Mouse (Mus musculus) CH12.LX (cell line): ENCODE measurements around the gene Mfap3l. TPM values are rescaled to one million over a fixed set of nuclear protein-coding genes. Genes with fewer than 3 reads are reported as not detected.

ENCODE experiments used
- DNase-seq: peaks from one replicate; pipeline ENCODE4 v3.0.0-alpha.2; 2013; ENCODE audit errors: extremely low read depth
- H3K27ac ChIP-seq: 2 replicates; pipeline ENCODE4 v1.5.1; 2012; ENCODE audit warnings: low read depth, mild to moderate bottlenecking, control low read depth, moderate library complexity; ENCODE audit not compliant: insufficient read depth
- H3K27me3 ChIP-seq: replicated peaks from 2 replicates; pipeline ENCODE3; 2012; ENCODE audit warnings: inconsistent platforms
- H3K36me3 ChIP-seq, 2 experiments: replicated peaks in 1 of 2; 2 replicates each; pipeline versions ENCODE3 to v1.6.1; 2012; ENCODE audit warnings: inconsistent platforms in 1 of 2, low read length in 1 of 2, mild to moderate bottlenecking in 1 of 2, mixed read lengths in 1 of 2, moderate library complexity in 1 of 2; ENCODE audit not compliant: control insufficient read depth in 1 of 2, insufficient read depth in 1 of 2
- H3K4me1 ChIP-seq, 2 experiments: 2 replicates each; pipeline ENCODE4 v1.6.1; 2012; ENCODE audit warnings: inconsistent platforms in 1 of 2, moderate library complexity in 1 of 2; ENCODE audit not compliant: insufficient read depth in 2 of 2, control insufficient read depth in 1 of 2
- H3K4me2 ChIP-seq: 2 replicates; pipeline ENCODE4 v1.6.1; 2012; ENCODE audit warnings: low read depth, mild to moderate bottlenecking, control low read depth; ENCODE audit not compliant: poor library complexity, insufficient read depth, severe bottlenecking
- H3K4me3 ChIP-seq, 3 experiments: fragments of 150-350 bp in 1 of 3; sonication (generic) in 1 of 3; replicated peaks in 1 of 3; 2 replicates each; pipeline versions ENCODE3 to v1.5.1; 2011 to 2012; ENCODE audit warnings: low read depth in 2 of 3, low read length in 2 of 3, mild to moderate bottlenecking in 2 of 3, moderate library complexity in 2 of 3, control low read depth in 1 of 3, improper control_type of control experiment in 1 of 3, inconsistent platforms in 1 of 3, mixed read lengths in 1 of 3; ENCODE audit not compliant: poor library complexity in 1 of 3
- H3K79me2 ChIP-seq: replicated peaks from 2 replicates; pipeline ENCODE4 v1.6.1; 2012; ENCODE audit warnings: mild to moderate bottlenecking, moderate library complexity; ENCODE audit not compliant: control insufficient read depth, poor library complexity, insufficient read depth, severe bottlenecking; ENCODE audit errors: extremely low read depth
- H3K9ac ChIP-seq: 2 replicates; pipeline ENCODE4 v1.6.1; 2012; ENCODE audit warnings: low read depth, mild to moderate bottlenecking, control low read depth, moderate library complexity; ENCODE audit not compliant: insufficient read depth
- H3K9me3 ChIP-seq: replicated peaks from 2 replicates; pipeline ENCODE3; 2012; ENCODE audit warnings: low read length, inconsistent platforms, mixed read lengths
- BHLHE40 ChIP-seq: IDR thresholded peaks from 2 replicates; pipeline ENCODE4 v1.6.1; 2011; ENCODE audit warnings: mild to moderate bottlenecking, low read depth, low read length, improper control_type of control experiment
- CHD2 ChIP-seq: IDR thresholded peaks from 2 replicates; pipeline ENCODE4 v1.6.1; 2011; ENCODE audit warnings: low read length, improper control_type of control experiment
- E2F4 ChIP-seq: IDR thresholded peaks from 2 replicates; pipeline ENCODE4 v1.6.1; 2011; ENCODE audit warnings: low read depth, low read length, improper control_type of control experiment; ENCODE audit not compliant: insufficient replicate concordance
- ELF1 ChIP-seq: IDR thresholded peaks from 2 replicates; pipeline ENCODE4 v1.6.1; 2014; ENCODE audit warnings: low read depth, mild to moderate bottlenecking, inconsistent platforms, low read length, improper control_type of control experiment
- EP300 ChIP-seq: IDR thresholded peaks from 2 replicates; pipeline ENCODE4 v1.6.1; 2011; ENCODE audit warnings: low read length, improper control_type of control experiment
- ETS1 ChIP-seq: conservative IDR thresholded peaks from 2 replicates; pipeline ENCODE4 v1.6.1; 2012; ENCODE audit warnings: low read depth, mild to moderate bottlenecking, inconsistent platforms, low read length, improper control_type of control experiment, moderate library complexity
- GABPA ChIP-seq: IDR thresholded peaks from 2 replicates; pipeline ENCODE4 v1.6.1; 2012; ENCODE audit warnings: low read depth, low read length, improper control_type of control experiment, inconsistent platforms; ENCODE audit not compliant: insufficient replicate concordance
- HCFC1 ChIP-seq: IDR thresholded peaks from 2 replicates; pipeline ENCODE4 v1.6.1; 2012; ENCODE audit warnings: low read depth, mild to moderate bottlenecking, inconsistent platforms, low read length, improper control_type of control experiment
- KAT2A ChIP-seq: IDR thresholded peaks from 2 replicates; pipeline ENCODE4 v1.6.1; 2012; ENCODE audit warnings: low read length, improper control_type of control experiment, inconsistent platforms; ENCODE audit not compliant: insufficient replicate concordance
- MAZ ChIP-seq: IDR thresholded peaks from 2 replicates; pipeline ENCODE4 v1.6.1; 2012; ENCODE audit warnings: low read depth, mild to moderate bottlenecking, inconsistent platforms, low read length, improper control_type of control experiment, moderate library complexity
- MEF2A ChIP-seq: IDR thresholded peaks from 2 replicates; pipeline ENCODE4 v1.6.1; 2014; ENCODE audit warnings: low read depth, mild to moderate bottlenecking, inconsistent platforms, low read length, improper control_type of control experiment, borderline replicate concordance
- NRF1 ChIP-seq: IDR thresholded peaks from 2 replicates; pipeline ENCODE4 v1.6.1; 2014; ENCODE audit warnings: low read depth, mild to moderate bottlenecking, inconsistent platforms, low read length, improper control_type of control experiment, moderate library complexity
- PAX5 ChIP-seq: IDR thresholded peaks from 2 replicates; pipeline ENCODE4 v1.6.1; 2012; ENCODE audit warnings: low read length, inconsistent platforms, mixed read lengths
- POLR2A ChIP-seq: IDR thresholded peaks from 2 replicates; pipeline ENCODE4 v1.6.1; 2011; ENCODE audit warnings: low read depth, mild to moderate bottlenecking, improper control_type of control experiment, low read length
- RCOR1 ChIP-seq: conservative IDR thresholded peaks from 2 replicates; pipeline ENCODE4 v1.6.1; 2012; ENCODE audit warnings: low read depth, mild to moderate bottlenecking, inconsistent platforms, low read length, improper control_type of control experiment
- SIN3A ChIP-seq: IDR thresholded peaks from 2 replicates; pipeline ENCODE4 v1.6.1; 2012; ENCODE audit warnings: low read length, improper control_type of control experiment, inconsistent platforms
- TCF12 ChIP-seq: IDR thresholded peaks from 2 replicates; pipeline ENCODE4 v1.6.1; 2014; ENCODE audit warnings: low read depth, mild to moderate bottlenecking, inconsistent platforms, low read length, improper control_type of control experiment
- USF1 ChIP-seq: IDR thresholded peaks from 2 replicates; pipeline ENCODE4 v1.6.1; 2014; ENCODE audit warnings: low read depth, mild to moderate bottlenecking, inconsistent platforms, low read length, improper control_type of control experiment
- USF2 ChIP-seq: conservative IDR thresholded peaks from 2 replicates; pipeline ENCODE4 v1.6.1; 2011; ENCODE audit warnings: low read depth, low read length, improper control_type of control experiment
- ZMIZ1 ChIP-seq: IDR thresholded peaks from 2 replicates; pipeline ENCODE4 v1.6.1; 2012; ENCODE audit warnings: low read depth, mild to moderate bottlenecking, inconsistent platforms, low read length, improper control_type of control experiment
- ZNF384 ChIP-seq: IDR thresholded peaks from 2 replicates; pipeline ENCODE4 v1.6.1; 2012; ENCODE audit warnings: low read depth, low read length, improper control_type of control experiment, inconsistent platforms
- dilution Hi-C: fragments of 300-500 bp; cut with MboI; formaldehyde crosslinking; loops from 2 replicates; pipeline ENCODE4 v1.14.3; 2020; ENCODE audit warnings: low sequenced_read_pairs; ENCODE audit not compliant: extremely low pct_unique_long_range_greater_than_20kb, extremely low pct_ligation_motif_present
- in situ Hi-C: fragments of 300-500 bp; cut with MboI; formaldehyde crosslinking; loops from 3 replicates; pipeline ENCODE4 v1.14.3; 2019; ENCODE audit warnings: low sequenced_read_pairs, low pct_ligation_motif_present, low pct_unique_long_range_greater_than_20kb, mixed read lengths
- polyA plus RNA-seq: library from polyadenylated mRNA; unstranded; fragments of >175 nt; gene quantifications from 2 replicates; pipeline ENCODE4 v1.2.1, GENCODE M21; 2012; ENCODE audit warnings: low read depth; ENCODE audit not compliant: insufficient read length
- total RNA-seq, 2 experiments: library from RNA; depleted of rRNA; stranded (reverse); fragments of 300-350 nt in 1 of 2; fragments of >200 nt in 1 of 2; gene quantifications; 2 replicates each; pipeline ENCODE4 v1.2.3; 2012 to 2014

The Mfap3l gene
- total and polyA plus RNA-seq, 3 experiments, result 0.05 to 0.98 (median 0.24) TPM

DNA sequence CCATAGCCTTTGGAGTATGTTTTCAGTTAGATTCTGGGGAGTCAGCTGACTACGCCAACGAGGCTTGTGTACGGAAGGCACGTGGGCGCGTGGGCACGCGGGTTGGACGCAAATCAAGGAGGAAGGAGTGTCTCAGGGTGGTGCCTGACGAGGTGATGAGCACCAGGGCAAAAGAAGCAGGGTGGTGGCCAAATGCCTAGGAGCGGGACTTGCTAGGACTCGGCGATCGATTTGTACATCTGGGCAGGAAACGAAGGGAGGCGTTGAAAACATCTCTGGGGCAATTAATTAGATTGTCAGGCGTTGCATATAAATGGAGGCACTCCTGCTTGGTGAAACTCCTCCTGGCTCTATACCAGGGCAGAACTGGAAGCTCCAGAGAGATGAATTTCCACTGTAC, 7.4 kb downstream of the Mfap3l start:
- H3K27ac ChIP-seq, result no peak overlapping the region
- H3K4me2 ChIP-seq, result no peak overlapping the region
- peaks cover under 1% of the 10 kb centered on the region for H3K27me3 ChIP-seq
- no peak overlapping the region for H3K4me3 ChIP-seq
- H3K9me3 ChIP-seq, result no peaks in the 10 kb centered on the region
- no peaks in the 10 kb centered on the region for H3K36me3 ChIP-seq
- no peak for DNase-seq
- no peak for TF ChIP-seq POLR2A
- no peak for TF ChIP-seq MAZ
- TF ChIP-seq RCOR1, result no peak
- TF ChIP-seq GABPA, result no peak
- no peak for TF ChIP-seq KAT2A
- TF ChIP-seq ETS1, result no peak
- TF ChIP-seq SIN3A, result no peak
- TF ChIP-seq USF2, result no peak
- no peak for TF ChIP-seq MEF2A
- TF ChIP-seq EP300, result no peak
- TF ChIP-seq TCF12, result no peak
- no peak for TF ChIP-seq ZNF384
- TF ChIP-seq USF1, result no peak
- TF ChIP-seq ELF1, result no peak
- no peak for TF ChIP-seq BHLHE40
- TF ChIP-seq CHD2, result no peak
- TF ChIP-seq HCFC1, result no peak
- TF ChIP-seq NRF1, result no peak
- TF ChIP-seq PAX5, result no peak
- dilution Hi-C loops, result no loop called here
- H3K4me1 ChIP-seq, result 0 out of 4 replicates have a peak, but pooled peaks cover 0 to 4% of the 10 kb centered on the region in 2 experiments
- H3K79me2 ChIP-seq, result no peaks in the 10 kb centered on the region
- in situ Hi-C loops, result no loop called here
- no peak overlapping the region for H3K9ac ChIP-seq

- no peaks in the 10 kb centered on the region for H3K36me3 ChIP-seq
- dilution Hi-C loops, result no loop called here
- H3K4me2 ChIP-seq, result no peak overlapping the region
- in situ Hi-C loops, result no loop called here
- no peak overlapping the region for H3K27ac ChIP-seq
- no peaks in the 10 kb centered on the region for H3K27me3 ChIP-seq
- no peak for DNase-seq
- no peak overlapping the region for H3K9ac ChIP-seq
- H3K79me2 ChIP-seq, result no peaks in the 10 kb centered on the region
- H3K9me3 ChIP-seq, result no peaks in the 10 kb centered on the region
- H3K4me1 ChIP-seq, result 0 out of 4 replicates have a peak, but pooled peaks cover 0 to 4% of the 10 kb centered on the region in 2 experiments
- TF ChIP-seq EP300, result no peak
- TF ChIP-seq ZMIZ1, result no peak
- no peak for TF ChIP-seq E2F4
- TF ChIP-seq USF1, result no peak
- no peak for TF ChIP-seq GABPA
- H3K4me3 ChIP-seq, result no peak overlapping the region
These were observed 10.9 kb downstream of the Mfap3l start for GRCm38 (mm10) chr8:60643416-60644020.
